Mouse (Mus musculus): ENCODE measurements around the gene Asrgl1.
A peak's percentile ranks its signal among the peaks of the same experiment; 100 is the strongest.
"Not testable (repeated sequence)": the region's sequence is repeated elsewhere in the genome, so short reads cannot be mapped to it uniquely, and the experiment has no call there.

Gene Asrgl1

GRCm38 (mm10) chr19:9103986-9104385 lies 31.4 kb downstream of the Asrgl1 start:
- no peak for DNase-seq (ENCODE audit: low spot score)

DNA sequence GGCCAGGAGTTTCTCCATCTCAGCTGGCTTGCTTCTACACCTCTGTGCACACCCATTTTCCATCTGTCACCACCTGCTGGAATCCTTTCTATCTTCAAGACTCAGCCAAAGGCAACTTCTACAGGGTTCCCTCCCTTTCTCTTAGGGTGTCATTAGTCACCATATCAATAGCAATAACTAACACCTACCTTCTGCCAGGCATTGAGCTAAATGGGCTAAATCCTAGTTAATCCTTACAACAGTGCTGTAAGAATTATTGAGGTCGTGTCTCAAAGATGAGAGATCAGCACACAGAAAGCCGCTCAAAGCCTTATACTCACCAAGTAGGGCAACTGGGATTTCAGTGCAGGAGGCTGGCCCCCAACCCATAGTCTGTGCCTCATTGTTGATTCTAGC lies 34.4 kb downstream of the Asrgl1 start:
- no peak for DNase-seq (ENCODE audit: low spot score)

- no peak for DNase-seq (ENCODE audit: low spot score)
Measured at GRCm38 (mm10) chr19:9100297-9101061, 35.0 kb downstream of the Asrgl1 start.

GRCm38 (mm10) chr19:9099751-9100150 lies 35.7 kb downstream of the Asrgl1 start:
- DNase-seq (ENCODE audit: low spot score), result no peak

GRCm38 (mm10) chr19:9097441-9097840 lies 38.0 kb downstream of the Asrgl1 start:
- no peak for DNase-seq (ENCODE audit: low spot score)

DNA sequence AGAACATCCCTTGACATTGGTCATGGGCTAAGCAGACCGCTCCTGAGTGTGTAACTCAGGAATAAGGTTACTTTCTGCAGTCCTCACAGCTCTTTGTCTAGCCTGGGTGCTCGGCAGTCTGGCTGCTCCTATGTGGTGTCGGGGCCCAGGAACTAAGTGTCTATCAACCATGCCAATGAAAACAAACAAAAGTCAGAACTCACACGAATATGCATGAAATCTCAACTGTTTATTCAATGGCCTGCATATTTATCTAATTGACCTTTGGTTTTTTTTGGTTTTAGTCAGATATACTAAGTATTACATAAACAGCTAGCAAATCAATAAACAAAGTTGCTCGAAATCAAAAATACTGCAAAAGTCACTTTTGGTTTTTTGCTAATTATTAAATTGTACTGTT lies 40.3 kb downstream of the Asrgl1 start:
- no peak for DNase-seq (ENCODE audit: low spot score)

DNA sequence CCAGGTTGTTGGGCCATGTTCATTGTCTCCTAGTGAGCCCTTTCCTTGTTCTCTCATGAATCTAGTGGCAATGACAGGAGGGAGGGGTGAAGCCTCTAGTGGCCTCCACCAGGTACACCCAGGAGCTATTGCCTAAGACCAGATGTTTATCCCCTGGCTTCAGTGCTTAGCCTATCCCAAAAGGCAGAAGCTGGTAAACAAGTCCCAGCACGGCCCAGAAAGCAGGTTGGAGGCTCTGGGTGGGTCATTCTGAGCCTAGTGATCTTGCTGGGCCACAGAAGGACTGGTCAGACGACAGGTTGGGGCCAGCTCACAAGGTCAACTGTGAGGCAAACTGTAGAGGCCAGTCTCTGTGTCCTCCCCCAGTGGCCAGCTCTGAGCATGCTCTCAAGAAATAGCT lies 44.7 kb downstream of the Asrgl1 start:
- DNase-seq (ENCODE audit: low spot score), result no peak

GRCm38 (mm10) chr19:9090191-9090590 lies 45.2 kb downstream of the Asrgl1 start:
- no peak for DNase-seq (ENCODE audit: low spot score)

GRCm38 (mm10) chr19:9087821-9088220 lies 47.6 kb downstream of the Asrgl1 start, which contains the start of gene Scgb1a1:
Gene Scgb1a1 (minus strand): TSS chr19:9087958.
- no peak for DNase-seq (ENCODE audit: low spot score)

GRCm38 (mm10) chr19:9083892-9084291 lies 51.5 kb downstream of the Asrgl1 start:
- not testable (repeated sequence) for DNase-seq (ENCODE audit: low spot score)

DNA sequence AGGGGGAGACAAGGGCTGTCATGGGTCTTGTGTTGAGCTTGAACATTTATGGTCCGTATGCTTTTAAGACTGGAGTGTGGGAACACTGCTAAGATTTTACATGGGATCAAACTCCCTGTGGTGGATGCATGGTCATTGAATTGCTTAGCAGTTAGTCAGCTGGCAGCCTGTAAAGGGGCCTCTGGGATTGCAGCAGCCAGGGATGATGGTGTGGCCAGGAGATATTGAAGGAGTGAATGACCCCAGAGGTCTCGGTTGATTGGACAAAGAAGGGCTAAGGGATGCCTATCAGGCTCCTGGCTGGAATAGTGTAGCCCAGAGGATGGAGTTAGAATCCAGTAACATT lies 52.5 kb downstream of the Asrgl1 start:
- DNase-seq (ENCODE audit: low spot score), result no peak

- peak; percentile 84 for DNase-seq (ENCODE audit: low spot score)
Measured at GRCm38 (mm10) chr19:9082191-9083009, 53.0 kb downstream of the Asrgl1 start.

DNA sequence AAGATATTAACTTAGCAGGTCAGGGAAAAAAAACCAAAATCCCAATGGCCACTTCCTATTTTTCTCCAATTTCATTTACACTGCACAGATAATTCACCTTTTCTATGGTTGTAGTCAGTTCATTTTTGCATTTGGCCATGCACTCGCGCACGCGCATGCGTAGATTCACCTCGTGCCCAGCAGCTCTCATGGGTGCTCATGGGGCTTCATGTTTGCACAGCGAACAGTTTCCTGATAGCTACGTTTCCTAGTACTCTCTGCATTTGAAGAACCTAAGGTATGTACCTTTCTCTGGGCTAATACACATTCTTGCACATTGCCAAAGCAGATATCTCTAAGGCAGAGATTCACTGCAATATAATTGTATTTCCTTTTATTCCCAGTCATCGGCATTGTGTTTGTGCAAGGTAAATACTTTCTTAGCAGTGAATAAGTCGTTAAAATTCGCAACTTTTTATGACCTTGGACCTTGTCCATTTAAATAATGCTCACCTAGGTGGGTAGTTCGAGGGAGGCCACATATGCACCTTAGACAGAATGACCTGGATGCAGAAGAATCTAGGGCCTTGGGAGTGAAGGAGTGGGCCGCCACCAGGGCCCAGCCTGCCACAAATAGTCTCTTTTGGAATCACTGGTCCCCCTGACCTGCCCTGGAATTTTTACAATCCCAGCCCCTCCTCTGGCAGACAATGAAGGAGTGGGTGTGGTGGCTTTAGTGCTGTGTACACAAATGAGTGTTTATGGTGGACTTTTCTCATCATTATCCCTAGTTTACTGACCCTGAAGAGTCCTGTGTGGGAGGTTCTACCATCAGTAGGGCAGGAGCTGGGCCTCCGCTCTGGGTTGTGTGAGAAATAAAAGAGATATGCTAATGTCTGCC lies 53.9 kb downstream of the Asrgl1 start:
- no peak for DNase-seq (ENCODE audit: low spot score)

DNA sequence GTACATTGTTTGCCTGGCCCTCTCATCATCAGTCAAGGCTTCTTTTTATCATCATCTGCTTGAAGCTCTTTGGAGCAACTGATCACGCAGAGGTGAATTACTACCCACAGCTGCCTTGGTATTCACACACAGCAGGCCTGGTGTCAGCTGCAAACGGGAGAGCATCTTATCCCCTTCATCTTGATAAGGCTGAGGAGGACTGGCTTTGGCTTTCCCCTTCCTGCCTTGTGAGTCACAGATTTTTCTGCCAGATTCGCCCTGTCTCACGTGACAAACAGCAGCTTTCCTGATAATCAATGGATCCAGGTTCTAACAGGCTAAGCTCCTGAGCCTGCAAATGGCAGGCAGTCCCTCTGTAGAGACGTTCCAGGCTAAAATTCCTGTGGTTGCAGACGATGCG lies 55.5 kb downstream of the Asrgl1 start:
- DNase-seq (ENCODE audit: low spot score), result no peak

GRCm38 (mm10) chr19:9076982-9077660 lies 58.3 kb downstream of the Asrgl1 start:
- DNase-seq (ENCODE audit: low spot score), result no peak

DNA sequence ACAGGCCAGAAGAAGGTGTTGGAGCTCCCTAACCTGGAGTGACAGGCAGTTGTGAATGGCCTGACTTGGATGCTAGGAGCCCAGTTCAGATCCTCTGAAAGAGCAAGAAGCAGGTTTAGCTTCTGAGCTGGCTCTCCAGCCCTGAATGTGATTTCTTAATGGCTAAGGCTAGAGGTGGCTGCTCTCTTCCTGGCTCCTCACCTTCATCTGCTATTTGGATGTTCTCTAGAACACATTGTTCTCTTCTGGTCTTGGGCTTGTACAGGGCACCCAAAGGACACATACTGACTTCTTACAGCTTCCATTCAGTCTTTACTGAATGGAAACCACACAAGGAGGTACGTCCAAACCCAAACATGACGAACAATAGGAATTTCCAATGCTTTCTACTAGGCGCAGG lies 59.4 kb downstream of the Asrgl1 start:
- DNase-seq (ENCODE audit: low spot score), result no peak

DNA sequence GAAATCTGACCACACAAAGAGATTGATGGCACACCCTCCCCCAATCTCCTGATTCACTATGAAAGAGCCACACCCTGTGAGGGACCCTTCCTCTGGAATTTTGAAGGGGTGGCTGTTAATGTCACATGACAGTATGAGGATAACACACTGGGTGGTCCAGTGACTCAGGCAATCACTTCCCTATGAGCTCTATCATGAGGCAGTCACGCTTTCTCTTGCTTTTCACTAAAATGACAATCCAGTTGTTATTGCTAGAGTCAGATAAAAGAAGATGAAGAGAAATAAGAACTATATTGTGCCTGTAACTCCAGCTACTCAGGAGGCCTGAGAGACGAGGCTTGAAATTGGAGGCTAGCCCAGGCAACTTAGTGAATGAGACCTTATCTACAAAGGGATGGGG lies 59.9 kb downstream of the Asrgl1 start:
- DNase-seq (ENCODE audit: low spot score), result no peak

DNA sequence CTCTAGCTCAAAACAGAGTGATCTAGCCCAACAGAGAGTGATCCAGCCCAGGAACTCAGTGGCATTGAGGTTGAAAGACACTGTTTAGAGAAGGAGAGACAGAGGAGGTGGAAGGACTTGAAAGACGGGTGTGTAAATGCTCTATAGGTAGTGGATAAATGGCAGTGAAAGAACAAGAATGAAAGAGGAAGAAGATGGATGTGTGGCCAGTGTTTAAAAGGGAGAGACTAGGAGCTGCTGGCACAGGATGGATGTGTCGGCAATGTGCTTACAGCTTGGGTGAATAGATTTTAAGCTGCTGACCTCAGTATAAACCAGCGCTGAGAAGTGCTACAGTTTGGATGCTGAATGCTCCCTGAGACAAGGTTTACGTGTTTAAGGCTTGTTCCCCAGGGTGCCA lies 61.0 kb downstream of the Asrgl1 start:
- DNase-seq (ENCODE audit: low spot score), result no peak

DNA sequence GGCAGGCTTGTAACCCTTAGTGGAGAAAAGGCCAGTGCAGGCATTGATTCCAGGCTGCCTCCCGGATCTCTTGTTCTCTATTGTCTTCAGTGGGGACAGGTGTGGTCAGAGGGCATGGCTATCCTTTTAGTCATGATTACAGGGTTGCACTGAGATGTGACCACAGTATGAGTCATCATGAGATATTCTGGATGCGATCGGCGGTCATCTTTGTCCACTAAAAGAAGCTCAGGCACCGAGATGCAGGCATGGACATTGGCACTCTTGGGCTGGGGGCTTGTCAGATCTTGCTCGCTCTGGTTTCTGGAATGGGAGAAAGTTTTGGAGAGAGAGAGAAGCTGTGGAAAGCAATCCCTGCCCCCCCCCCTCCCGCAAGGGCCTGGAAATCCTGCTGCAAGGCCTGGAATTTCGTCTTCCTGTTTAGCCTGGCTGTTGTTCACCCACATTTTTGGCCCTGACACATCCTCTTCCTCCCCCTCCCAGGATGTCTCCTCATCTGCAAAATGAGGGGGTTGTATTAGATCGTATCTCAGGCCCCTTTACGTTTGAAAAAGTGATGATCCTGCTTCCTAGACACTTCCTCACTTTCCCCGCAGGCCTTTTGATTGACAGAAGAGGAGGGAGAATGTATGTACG lies 61.5 kb downstream of the Asrgl1 start:
- DNase-seq (ENCODE audit: low spot score), result no peak

- DNase-seq (ENCODE audit: low spot score), result no peak
Measured at GRCm38 (mm10) chr19:9072157-9072530, 63.3 kb downstream of the Asrgl1 start.

DNA sequence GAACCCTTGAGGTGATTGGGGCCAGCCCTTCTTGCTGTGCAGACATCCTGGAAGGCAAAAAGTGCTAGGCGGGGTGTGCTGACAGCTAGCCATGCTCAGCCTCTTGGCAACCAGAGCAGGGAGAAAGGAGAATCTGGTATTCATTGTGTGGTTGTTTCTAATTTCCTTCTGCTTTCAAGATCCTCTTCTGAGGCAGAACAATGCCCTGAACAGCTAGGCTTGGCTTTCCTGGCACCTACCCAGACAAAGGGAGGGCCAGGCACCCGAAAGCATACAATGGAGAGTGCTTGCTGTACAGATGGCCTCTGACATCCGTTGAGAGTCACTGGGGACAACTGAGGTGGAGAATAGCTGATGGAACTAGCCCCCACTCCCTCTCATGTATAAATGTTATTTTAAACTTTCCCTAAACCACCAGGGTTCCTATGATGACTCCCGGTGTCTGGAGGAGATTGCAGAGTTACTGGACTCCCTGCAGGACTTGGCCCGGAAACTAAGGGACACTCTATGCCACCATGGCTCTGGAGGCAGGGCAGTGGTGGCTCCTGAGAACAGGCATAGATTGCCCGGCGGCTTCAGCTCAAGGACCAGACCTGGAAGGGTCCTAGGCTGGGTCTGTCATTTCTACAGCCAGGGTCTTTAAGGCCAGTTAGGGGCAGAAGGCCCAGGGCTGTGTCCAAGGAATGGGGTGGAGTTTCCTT lies 63.8 kb downstream of the Asrgl1 start:
- peak; percentile 67 for DNase-seq (ENCODE audit: low spot score)
